Mouse (Mus musculus) limb, embryonic 15.5 days (tissue): ENCODE data around the gene Nos1ap. TPM values are rescaled to one million over a fixed set of nuclear protein-coding genes. Genes with fewer than 3 reads are reported as not detected.

Experiments
- ATAC-seq: fragments of 200-750 bp; cut with Nextera tagmentation; 2 replicates; pipeline ENCODE4 v1.8.0; 2017; ENCODE audit warnings: low read depth, moderate TSS enrichment; ENCODE audit not compliant: insufficient number of reproducible peaks, low FRiP score, low TSS enrichment
- H3K27ac ChIP-seq: fragments of 300-500 bp; sonication (generic); 2 replicates; pipeline ENCODE4 v1.5.1; 2015; ENCODE audit warnings: moderate library complexity, mild to moderate bottlenecking, inconsistent platforms
- H3K27me3 ChIP-seq: fragments of 300-500 bp; sonication (generic); 2 replicates; pipeline ENCODE4 v1.6.1; 2015; ENCODE audit warnings: inconsistent platforms
- H3K36me3 ChIP-seq: fragments of 300-500 bp; sonication (generic); 2 replicates; pipeline ENCODE4 v1.6.1; 2015; ENCODE audit warnings: inconsistent platforms
- H3K4me1 ChIP-seq: fragments of 300-500 bp; sonication (generic); 2 replicates; pipeline ENCODE4 v1.6.1; 2015; ENCODE audit warnings: inconsistent platforms
- H3K4me2 ChIP-seq: fragments of 300-500 bp; sonication (generic); 2 replicates; pipeline ENCODE4 v1.6.1; 2015; ENCODE audit warnings: mild to moderate bottlenecking, inconsistent platforms
- H3K4me3 ChIP-seq: fragments of 300-500 bp; sonication (generic); 2 replicates; pipeline ENCODE4 v1.5.1; 2015; ENCODE audit warnings: mild to moderate bottlenecking, inconsistent platforms
- H3K9ac ChIP-seq: fragments of 300-500 bp; sonication (generic); 2 replicates; pipeline ENCODE4 v1.6.1; 2015; ENCODE audit warnings: inconsistent platforms
- H3K9me3 ChIP-seq: fragments of 300-500 bp; sonication (generic); 2 replicates; pipeline ENCODE4 v1.6.1; 2016; ENCODE audit warnings: inconsistent platforms
- WGBS: fragments of 180-500 bp; shearing (Covaris S2); methylation state at CpG from one replicate; pipeline ENCODE4 v1.1.7; 2015; 5-methylcytosine and 5-hydroxymethylcytosine counted together
- polyA plus RNA-seq: library from polyadenylated mRNA; unstranded; fragments of >200 nt; fragmentation: Nextera tagmentation; extraction: Ambion mirVana; gene quantifications from 2 replicates; pipeline ENCODE4 v1.2.1, GENCODE M21; 2015

The Nos1ap gene
- polyA plus RNA-seq, 1 experiment from 2014 or later, result 10.1 TPM

- Histone ChIP-seq H3K4me3 (no peak overlapping the region), H3K27ac (no peak overlapping the region), H3K27me3 (no peaks in the 10 kb centered on the region), H3K4me2 (no peak overlapping the region), H3K36me3 (no peaks in the 10 kb centered on the region), H3K4me1 (peaks cover 9% of the 10 kb centered on the region), H3K9ac (no peak overlapping the region), H3K9me3 (no peaks in the 10 kb centered on the region)
- 49% methylated on average over 3 of the region's 3 CpGs for WGBS
- ATAC-seq, result no peak
Measured at GRCm38 (mm10) chr1:170445458-170445857, 144.2 kb downstream of the Nos1ap start.

GRCm38 (mm10) chr1:170440367-170440766, 149.3 kb downstream of the Nos1ap start:
- Histone ChIP-seq H3K36me3 (no peaks in the 10 kb centered on the region), H3K27ac (no peak overlapping the region), H3K9me3 (no peaks in the 10 kb centered on the region), H3K4me1 (no peaks in the 10 kb centered on the region), H3K4me2 (no peak overlapping the region), H3K9ac (no peak overlapping the region), H3K27me3 (no peaks in the 10 kb centered on the region), H3K4me3 (no peak overlapping the region)
- ATAC-seq, result no peak
- WGBS, result 80% methylated on average over 10 of the region's 10 CpGs

GRCm38 (mm10) chr1:170438471-170439151, 151.1 kb downstream of the Nos1ap start:
- H3K4me3 ChIP-seq, result no peak overlapping the region
- no peaks in the 10 kb centered on the region for H3K27me3 ChIP-seq
- no peak overlapping the region for H3K27ac ChIP-seq
- no peak overlapping the region for H3K9ac ChIP-seq
- no peaks in the 10 kb centered on the region for H3K4me1 ChIP-seq
- ATAC-seq, result no peak
- no peaks in the 10 kb centered on the region for H3K36me3 ChIP-seq
- H3K9me3 ChIP-seq, result no peaks in the 10 kb centered on the region
- WGBS, result 39% methylated on average over 7 of the region's 7 CpGs
- H3K4me2 ChIP-seq, result no peak overlapping the region

- ATAC-seq, result no peak
- no peak overlapping the region for H3K9ac ChIP-seq
- H3K27ac ChIP-seq, result no peak overlapping the region
- H3K27me3 ChIP-seq, result no peaks in the 10 kb centered on the region
- WGBS, result 61% methylated on average over 4 of the region's 4 CpGs
- H3K9me3 ChIP-seq, result no peaks in the 10 kb centered on the region
- H3K36me3 ChIP-seq, result no peaks in the 10 kb centered on the region
- 0 out of 2 replicates have a peak, but pooled peaks cover 6% of the 10 kb centered on the region for H3K4me1 ChIP-seq
- no peak overlapping the region for H3K4me3 ChIP-seq
- H3K4me2 ChIP-seq, result no peak overlapping the region
Measured at GRCm38 (mm10) chr1:170434146-170434545, 155.5 kb downstream of the Nos1ap start.

GRCm38 (mm10) chr1:170433661-170434060, 156.0 kb downstream of the Nos1ap start:
- no peak for ATAC-seq
- Histone ChIP-seq H3K4me2 (no peak overlapping the region), H3K4me1 (0 out of 2 replicates have a peak, but pooled peaks cover 6% of the 10 kb centered on the region)

GRCm38 (mm10) chr1:170432288-170432687, 157.4 kb downstream of the Nos1ap start:
- no peaks in the 10 kb centered on the region for H3K36me3 ChIP-seq
- H3K4me2 ChIP-seq, result no peak overlapping the region
- H3K4me3 ChIP-seq, result no peak overlapping the region
- ATAC-seq, result no peak
- H3K9ac ChIP-seq, result no peak overlapping the region
- no peak overlapping the region for H3K27ac ChIP-seq
- no peaks in the 10 kb centered on the region for H3K27me3 ChIP-seq
- 0 out of 2 replicates have a peak, but pooled peaks cover 6% of the 10 kb centered on the region for H3K4me1 ChIP-seq
- H3K9me3 ChIP-seq, result no peaks in the 10 kb centered on the region
- WGBS, result 84% methylated on average over 5 of the region's 5 CpGs

More at GRCm38 (mm10) chr1:170433661-170434060, 156.0 kb downstream of the Nos1ap start:
- Histone ChIP-seq H3K36me3 (no peaks in the 10 kb centered on the region), H3K9me3 (no peaks in the 10 kb centered on the region), H3K27me3 (no peaks in the 10 kb centered on the region), H3K27ac (no peak overlapping the region), H3K4me3 (no peak overlapping the region), H3K9ac (no peak overlapping the region)

- 52% methylated on average over 5 of the region's 5 CpGs for WGBS
- no peak for ATAC-seq
Measured at GRCm38 (mm10) chr1:170431312-170431711, 158.3 kb downstream of the Nos1ap start.

GRCm38 (mm10) chr1:170430660-170431059, 159.0 kb downstream of the Nos1ap start:
- no peaks in the 10 kb centered on the region for H3K27me3 ChIP-seq
- H3K27ac ChIP-seq, result no peak overlapping the region
- H3K9ac ChIP-seq, result no peak overlapping the region
- WGBS, result 85% methylated on average over 7 of the region's 7 CpGs
- no peak overlapping the region for H3K4me2 ChIP-seq
- no peak for ATAC-seq
- no peaks in the 10 kb centered on the region for H3K36me3 ChIP-seq
- no peak overlapping the region for H3K4me3 ChIP-seq
- 0 out of 2 replicates have a peak, but pooled peaks cover 6% of the 10 kb centered on the region for H3K4me1 ChIP-seq
- H3K9me3 ChIP-seq, result no peaks in the 10 kb centered on the region

More at GRCm38 (mm10) chr1:170431312-170431711, 158.3 kb downstream of the Nos1ap start:
- H3K4me1 ChIP-seq, result 0 out of 2 replicates have a peak, but pooled peaks cover 6% of the 10 kb centered on the region
- H3K36me3 ChIP-seq, result no peaks in the 10 kb centered on the region
- no peak overlapping the region for H3K27ac ChIP-seq
- no peaks in the 10 kb centered on the region for H3K27me3 ChIP-seq
- no peak overlapping the region for H3K4me3 ChIP-seq
- H3K9ac ChIP-seq, result no peak overlapping the region
- H3K9me3 ChIP-seq, result no peaks in the 10 kb centered on the region
- no peak overlapping the region for H3K4me2 ChIP-seq

- ATAC-seq, result no peak
- WGBS, result 64% methylated on average over 6 of the region's 6 CpGs
- Histone ChIP-seq H3K4me2 (no peak overlapping the region), H3K27ac (no peak overlapping the region), H3K4me3 (no peak overlapping the region), H3K36me3 (no peaks in the 10 kb centered on the region), H3K9me3 (no peaks in the 10 kb centered on the region), H3K27me3 (no peaks in the 10 kb centered on the region), H3K4me1 (0 out of 2 replicates have a peak, but pooled peaks cover 6% of the 10 kb centered on the region), H3K9ac (no peak overlapping the region)
Measured at GRCm38 (mm10) chr1:170429656-170430055, 160.0 kb downstream of the Nos1ap start.

GRCm38 (mm10) chr1:170428141-170428540, 161.5 kb downstream of the Nos1ap start:
- Histone ChIP-seq H3K36me3 (no peaks in the 10 kb centered on the region), H3K27me3 (no peaks in the 10 kb centered on the region), H3K27ac (no peak overlapping the region), H3K4me1 (0 out of 2 replicates have a peak, but pooled peaks cover 6% of the 10 kb centered on the region), H3K9me3 (no peaks in the 10 kb centered on the region), H3K4me3 (no peak overlapping the region), H3K9ac (no peak overlapping the region), H3K4me2 (no peak overlapping the region)
- WGBS, result 67% methylated on average over 2 of the region's 2 CpGs
- ATAC-seq, result no peak

- Histone ChIP-seq H3K27ac (no peak overlapping the region), H3K4me3 (no peak overlapping the region), H3K36me3 (no peaks in the 10 kb centered on the region), H3K9ac (no peak overlapping the region), H3K27me3 (no peaks in the 10 kb centered on the region), H3K4me1 (no peaks in the 10 kb centered on the region), H3K4me2 (no peak overlapping the region), H3K9me3 (no peaks in the 10 kb centered on the region)
- WGBS, result 85% methylated on average over 10 of the region's 10 CpGs
- no peak for ATAC-seq
Measured at GRCm38 (mm10) chr1:170424258-170424889, 165.3 kb downstream of the Nos1ap start.

GRCm38 (mm10) chr1:170423048-170423447, 166.6 kb downstream of the Nos1ap start:
- H3K4me3 ChIP-seq, result no peak overlapping the region
- no peak overlapping the region for H3K27ac ChIP-seq
- H3K9me3 ChIP-seq, result no peaks in the 10 kb centered on the region
- no peaks in the 10 kb centered on the region for H3K4me1 ChIP-seq
- H3K27me3 ChIP-seq, result no peaks in the 10 kb centered on the region
- 54% methylated on average over 1 of the region's 1 CpGs for WGBS
- no peak overlapping the region for H3K9ac ChIP-seq
- no peak overlapping the region for H3K4me2 ChIP-seq
- no peak for ATAC-seq
- H3K36me3 ChIP-seq, result no peaks in the 10 kb centered on the region
